Mouse (Mus musculus) heart, adult 11 months (tissue): ENCODE results near the gene Saxo1.

Source experiments
- DNase-seq: peaks from one replicate; pipeline ENCODE4 v3.0.0; 2022

Saxo1 gene

DNA sequence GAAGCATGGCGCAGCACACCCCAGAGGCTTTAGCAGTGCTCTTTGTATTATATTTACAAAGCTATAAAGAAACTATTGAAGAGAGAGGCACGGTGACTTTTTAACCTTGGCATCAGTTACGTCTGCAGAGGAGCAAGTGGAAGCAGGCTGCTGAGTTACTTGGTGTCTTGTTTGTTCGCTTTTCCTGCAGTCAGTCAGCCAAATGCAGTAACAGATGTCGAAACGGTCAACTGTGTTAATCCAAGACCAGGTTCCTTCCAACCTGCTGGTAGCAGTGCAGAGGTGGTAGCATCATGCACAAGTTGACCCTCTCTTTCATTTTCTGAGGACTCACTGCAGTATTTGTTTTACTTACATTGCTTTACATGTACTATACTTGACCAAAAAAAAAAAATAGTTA, 135.5 kb downstream of the Saxo1 start:
- DNase-seq, result peak; percentile 53

DNA sequence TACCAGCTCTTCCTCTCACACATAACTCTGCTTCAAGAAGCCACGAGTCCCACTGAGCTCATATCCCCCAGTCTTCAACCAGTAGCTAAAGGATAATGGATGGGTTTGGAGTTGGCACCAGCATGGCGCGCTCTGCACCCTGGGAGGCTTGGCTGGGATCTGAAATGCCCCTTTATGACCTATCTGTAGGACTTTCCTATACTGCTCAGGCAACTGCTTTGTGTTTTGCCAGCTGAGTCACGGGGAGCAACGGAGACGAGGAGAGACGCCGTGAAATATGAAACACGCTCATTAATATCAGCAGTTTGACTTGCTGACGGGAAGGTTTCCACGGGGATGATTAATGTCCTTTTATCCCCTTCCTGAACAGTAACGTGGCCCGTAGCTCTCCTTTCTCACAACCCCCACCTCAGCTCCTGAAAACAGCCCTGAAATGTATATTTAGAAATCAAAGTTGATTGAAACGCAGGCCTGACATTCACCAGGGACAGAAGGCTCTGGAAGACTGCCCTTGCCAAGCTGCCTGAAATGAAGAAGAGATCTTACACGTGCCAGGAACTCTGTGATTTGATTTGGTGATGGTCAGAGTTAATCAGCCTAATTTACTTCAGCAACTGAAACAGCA, 141.6 kb downstream of the Saxo1 start:
- peak; percentile 86 for DNase-seq

- peak; percentile 72 for DNase-seq
These were observed 144.7 kb downstream of the Saxo1 start for GRCm38 (mm10) chr4:86413388-86413787.

- DNase-seq, result peak; percentile 84
These were observed 147.2 kb downstream of the Saxo1 start for GRCm38 (mm10) chr4:86410946-86411345.

- no peak for DNase-seq
These were observed 149.7 kb downstream of the Saxo1 start for GRCm38 (mm10) chr4:86408421-86408820.

DNA sequence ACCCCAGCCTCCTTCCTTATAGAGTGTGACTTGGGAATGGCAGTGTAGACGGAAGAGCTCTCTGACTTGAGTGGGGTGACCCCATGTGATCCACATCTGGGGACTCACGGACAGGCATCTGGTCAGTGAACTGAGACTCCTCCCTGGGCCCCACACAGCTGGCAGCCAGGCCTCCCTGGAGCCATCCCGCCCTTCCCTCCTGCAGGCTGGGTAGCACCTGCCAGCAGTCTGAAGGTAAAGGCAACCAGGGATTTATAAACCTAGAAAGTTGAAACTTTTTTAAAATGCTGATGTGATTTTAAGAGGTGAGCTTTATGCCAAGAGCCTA, 151.0 kb downstream of the Saxo1 start:
- DNase-seq, result peak; percentile 86

DNA sequence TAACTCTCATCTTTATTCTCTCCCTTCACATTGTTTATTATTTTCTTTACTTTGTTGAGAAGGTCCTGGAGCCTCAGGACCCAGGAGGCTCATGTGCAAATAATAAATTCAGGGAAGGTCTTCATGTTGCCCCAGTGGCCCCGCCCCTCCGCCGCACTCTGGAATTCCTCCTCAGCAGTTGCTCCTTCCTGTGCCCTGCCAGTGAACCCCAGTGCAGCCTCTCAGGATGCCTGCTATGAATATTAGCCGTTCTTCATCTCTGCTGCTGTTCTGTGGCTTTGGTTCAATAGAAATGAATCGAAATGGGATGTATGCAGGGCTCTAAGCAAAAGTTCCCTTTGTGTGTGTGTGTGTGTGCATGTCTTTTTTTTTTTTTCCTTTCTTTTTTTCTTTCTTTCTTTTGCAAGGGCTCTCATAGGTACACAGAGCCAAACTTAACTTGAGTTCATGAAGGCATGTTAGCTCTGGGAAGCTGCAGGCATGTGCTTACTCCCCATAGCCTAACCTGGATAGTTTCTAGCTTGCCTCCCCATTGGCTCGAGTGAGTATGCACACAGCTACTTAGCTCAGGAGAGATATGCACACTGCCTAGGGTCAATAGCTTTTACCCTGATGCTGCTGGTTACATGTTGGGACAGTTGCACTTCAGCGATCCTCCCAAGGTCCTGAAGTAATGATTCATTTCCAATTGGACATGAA, 151.5 kb downstream of the Saxo1 start:
- DNase-seq, result peak; percentile 84

DNA sequence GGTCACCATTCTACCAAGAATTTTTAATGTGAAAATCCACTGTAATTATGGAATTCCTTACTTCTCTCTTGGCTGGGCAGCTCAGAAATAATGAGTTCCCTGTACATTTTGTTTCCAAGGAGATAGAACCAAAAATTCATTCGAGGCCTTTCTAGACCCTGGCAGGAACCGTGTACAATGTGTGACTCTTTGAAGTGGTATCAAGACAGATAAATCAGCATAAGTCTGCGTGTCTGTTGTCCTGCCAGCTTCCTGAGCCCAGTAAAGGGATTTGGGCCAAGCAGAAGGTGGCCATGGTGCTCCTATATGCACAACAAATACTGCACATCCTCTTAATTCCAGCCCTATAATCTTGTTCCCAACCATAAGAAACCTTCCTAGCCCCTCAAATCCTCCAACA, 157.0 kb downstream of the Saxo1 start:
- DNase-seq, result peak; percentile 64

GRCm38 (mm10) chr4:86397470-86397869, 160.7 kb downstream of the Saxo1 start:
- DNase-seq, result peak; percentile 56

- DNase-seq, result peak; percentile 96
These were observed 161.3 kb downstream of the Saxo1 start for GRCm38 (mm10) chr4:86396672-86397288.

DNA sequence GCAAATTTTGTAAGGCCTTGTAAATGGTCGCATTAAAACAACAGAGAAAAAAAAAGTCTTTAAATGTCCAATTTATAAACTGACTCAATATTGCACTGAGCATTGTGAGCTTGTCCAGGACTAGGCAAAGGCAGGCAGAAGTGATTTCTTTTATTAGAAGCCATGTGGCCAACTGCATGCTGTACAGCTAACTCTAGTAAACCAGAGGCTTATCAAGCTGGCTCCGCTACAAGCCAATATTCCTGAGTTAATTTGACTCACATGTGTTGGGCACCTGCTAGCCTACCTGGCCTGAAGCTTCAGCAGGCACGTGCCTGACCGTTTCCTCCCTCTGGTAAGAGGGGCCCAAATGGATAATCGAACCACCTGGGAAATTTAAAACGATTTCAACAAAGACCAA, 162.5 kb downstream of the Saxo1 start:
- DNase-seq, result peak; percentile 94
